13 mouse cellular contexts compared by ENCODE assay signal in genomic region chr13:43804648-43805047, GRCm38 (mm10). TPM values are rescaled to one million over a fixed set of nuclear protein-coding genes. Genes with fewer than 3 reads are reported as not detected.
DNase-seq lines count a peak whose midpoint lies in the region; ATAC-seq and TF ChIP-seq lines count a peak whose summit lies in the region.
"Had no signal": no experiment of that assay in that cellular context is flagged by ENCODE, and none has a peak within 500 bp of the region (broad histone marks: within the 10 kb centered on the region; RNA-seq: fewer than 3 reads in every experiment).

No protein-coding gene starts in this region.

- no peaks in the 10 kb centered on the region; the same call in 1 of the 2 replicates for H3K4me1 ChIP-seq in intestine, postnatal 0 days (replicated peaks; ENCODE audit: control insufficient read depth, insufficient read depth, low read length)
- peaks cover 4% of the 10 kb centered on the region; the same call in 1 of the 2 replicates for H3K4me1 ChIP-seq in intestine, embryonic 15.5 days (replicated peaks)
- H3K4me1 ChIP-seq in stomach, postnatal 0 days (replicated peaks; ENCODE audit: control insufficient read depth, insufficient read depth): no peaks in the 10 kb centered on the region
- H3K4me1 ChIP-seq: heart, embryonic 12.5 days had no signal

- H3K9ac ChIP-seq in intestine, postnatal 0 days (ENCODE audit: low read depth, low read length): no peak overlapping the region
- H3K9ac ChIP-seq in intestine, embryonic 15.5 days: no peak overlapping the region
- no peak overlapping the region for H3K9ac ChIP-seq in stomach, postnatal 0 days (ENCODE audit: low read length)
- H3K9ac ChIP-seq: heart, embryonic 12.5 days; hindbrain, embryonic 13.5 days had no signal

- DNase-seq in thymus, postnatal 14 days: peak; percentile 24
- no peak for DNase-seq in thymus, postnatal 36 days
- peak; percentile 5 for DNase-seq in NIH3T3 (ENCODE audit: low read depth)
- no peak for DNase-seq in stomach, postnatal 0 days (ENCODE audit: low spot score)
- no peak for DNase-seq in layer of hippocampus, postnatal 10 days (ENCODE audit: low spot score in 2 of 2)
- DNase-seq: adrenal gland, adult 8-10 months; gastrocnemius, adult 2 months had no signal

- peak; percentile 57 for TF ChIP-seq CTCF in intestine, postnatal 0 days (IDR thresholded peaks at IDR 0.05; ENCODE audit: low read depth)
- TF ChIP-seq CTCF in stomach, postnatal 0 days (IDR thresholded peaks at IDR 0.05; ENCODE audit: low read depth): peak; percentile 48

- ATAC-seq in intestine, postnatal 0 days: no peak
- no peak for ATAC-seq in intestine, embryonic 15.5 days
- no peak for ATAC-seq in stomach, postnatal 0 days (ENCODE audit: low FRiP score, low TSS enrichment)
- ATAC-seq: Patski had no signal

- TF ChIP-seq EP300 in stomach, postnatal 0 days (optimal IDR thresholded peaks at IDR 0.05): no peak

- 91% methylated on average over 3 of the region's 3 CpGs for WGBS in intestine, postnatal 0 days
- 90% methylated on average over 3 of the region's 3 CpGs for WGBS in intestine, embryonic 15.5 days
- WGBS in stomach, postnatal 0 days: 90% methylated on average over 3 of the region's 3 CpGs

- no peak overlapping the region for H3K4me2 ChIP-seq in intestine, postnatal 0 days (replicated peaks; ENCODE audit: low read depth)
- no peak overlapping the region for H3K4me2 ChIP-seq in intestine, embryonic 15.5 days (replicated peaks)
- no peak overlapping the region for H3K4me2 ChIP-seq in stomach, postnatal 0 days (replicated peaks; ENCODE audit: low read depth)
- H3K4me2 ChIP-seq: heart, embryonic 12.5 days; hindbrain, embryonic 13.5 days; liver, embryonic 11.5 days had no signal

- no peak overlapping the region for H3K27ac ChIP-seq in intestine, postnatal 0 days (ENCODE audit: low read depth, low read length)
- no peak overlapping the region for H3K27ac ChIP-seq in intestine, embryonic 15.5 days
- no peak overlapping the region for H3K27ac ChIP-seq in stomach, postnatal 0 days (replicated peaks)
- H3K27ac ChIP-seq: gastrocnemius, adult 2 months; hindbrain, embryonic 13.5 days had no signal

- peaks cover 10% of the 10 kb centered on the region; the same call in 1 of the 2 replicates for H3K36me3 ChIP-seq in intestine, postnatal 0 days (ENCODE audit: control insufficient read depth, insufficient read depth)
- no peaks in the 10 kb centered on the region for H3K36me3 ChIP-seq in intestine, embryonic 15.5 days
- H3K36me3 ChIP-seq in stomach, postnatal 0 days (ENCODE audit: control insufficient read depth, insufficient read depth, low read length): no peaks in the 10 kb centered on the region
- H3K36me3 ChIP-seq: heart, embryonic 12.5 days had no signal

- no peak overlapping the region for H3K4me3 ChIP-seq in intestine, postnatal 0 days (ENCODE audit: low read depth, low read length)
- no peak overlapping the region for H3K4me3 ChIP-seq in intestine, embryonic 15.5 days (replicated peaks)
- no peak overlapping the region for H3K4me3 ChIP-seq in stomach, postnatal 0 days (ENCODE audit: low read depth, low read length)
- H3K4me3 ChIP-seq: gastrocnemius, adult 2 months; heart, embryonic 12.5 days; hindbrain, embryonic 13.5 days had no signal

- no peaks in the 10 kb centered on the region for H3K27me3 ChIP-seq in intestine, postnatal 0 days (replicated peaks; ENCODE audit: control insufficient read depth, insufficient read depth, low read length)
- H3K27me3 ChIP-seq in intestine, embryonic 15.5 days (replicated peaks): no peaks in the 10 kb centered on the region
- H3K27me3 ChIP-seq in stomach, postnatal 0 days (ENCODE audit: control insufficient read depth, insufficient read depth, low read length): no peaks in the 10 kb centered on the region
- H3K27me3 ChIP-seq: heart, embryonic 12.5 days; Patski had no signal

- H3K9me3 ChIP-seq in intestine, postnatal 0 days (ENCODE audit: control insufficient read depth): no peaks in the 10 kb centered on the region
- H3K9me3 ChIP-seq in intestine, embryonic 15.5 days: no peaks in the 10 kb centered on the region
- no peaks in the 10 kb centered on the region for H3K9me3 ChIP-seq in stomach, postnatal 0 days (ENCODE audit: control insufficient read depth, low read length)
- H3K9me3 ChIP-seq: heart, embryonic 12.5 days; hindbrain, embryonic 13.5 days had no signal

RNA-seq across cellular contexts. Expression of gene Cd83, which starts 20.1 kb away (rescaled TPM):
- 4.2 and 5.0 TPM in 2 replicates for polyA plus RNA-seq in intestine, postnatal 0 days (2015; fragmentation: Nextera tagmentation; extraction: Ambion mirVana)
- polyA plus RNA-seq in intestine, embryonic 15.5 days (2015; fragmentation: Nextera tagmentation; extraction: Ambion mirVana): 9.1 and 10.3 TPM in 2 replicates
- 2.1 and 2.9 TPM in 2 replicates for polyA plus RNA-seq in stomach, postnatal 0 days (2015; fragmentation: Nextera tagmentation; extraction: Ambion mirVana)
- total RNA-seq in layer of hippocampus, postnatal 10 days (2021): 1 to 10 TPM; 6.9 to 8.5 TPM
- polyA plus RNA-seq: Patski had no signal

Comparison
In these comparisons a context has a peak if more than half of its experiments do, and no peak if none do; other contexts are left out.
1. DNase-seq: peak in thymus, postnatal 14 days (single experiment) and NIH3T3 (single experiment); none in thymus, postnatal 36 days (0 of 2), stomach, postnatal 0 days (single experiment) and layer of hippocampus, postnatal 10 days (0 of 2).